Mouse (Mus musculus) liver, embryonic 13.5 days (tissue): ENCODE data around the gene Krtap5-4. TPM values are rescaled to one million over a fixed set of nuclear protein-coding genes. Genes with fewer than 3 reads are reported as not detected.
"Not testable (repeated sequence)": the region's sequence is repeated elsewhere in the genome, so short reads cannot be mapped to it uniquely, and the experiment has no call there.

ENCODE experiments used
- ATAC-seq: fragments of 200-750 bp; cut with Nextera tagmentation; 2 replicates; pipeline ENCODE4 v1.8.0; 2017; ENCODE audit warnings: low read depth, mild to moderate bottlenecking, moderate number of reproducible peaks, moderate library complexity
- DNase-seq: peaks from one replicate; pipeline ENCODE4 v3.0.0; 2022
- H3K27ac ChIP-seq: fragments of 300-500 bp; sonication (generic); 2 replicates; pipeline ENCODE4 v1.5.1; 2015; ENCODE audit warnings: moderate library complexity, mild to moderate bottlenecking, inconsistent platforms
- H3K27me3 ChIP-seq: fragments of 300-500 bp; sonication (generic); 2 replicates; pipeline ENCODE4 v1.6.1; 2015; ENCODE audit warnings: mild to moderate bottlenecking, inconsistent platforms
- H3K36me3 ChIP-seq: fragments of 300-500 bp; sonication (generic); 2 replicates; pipeline ENCODE4 v1.6.1; 2015; ENCODE audit warnings: mild to moderate bottlenecking, inconsistent platforms
- H3K4me1 ChIP-seq: fragments of 300-500 bp; sonication (generic); replicated peaks from 2 replicates; pipeline ENCODE4 v1.6.1; 2015; ENCODE audit warnings: inconsistent platforms
- H3K4me2 ChIP-seq: fragments of 300-500 bp; sonication (generic); 2 replicates; pipeline ENCODE4 v1.6.1; 2015; ENCODE audit warnings: inconsistent platforms, mild to moderate bottlenecking, moderate library complexity
- H3K4me3 ChIP-seq: fragments of 300-500 bp; sonication (generic); replicated peaks from 2 replicates; pipeline ENCODE4 v1.5.1; 2015; ENCODE audit warnings: mild to moderate bottlenecking, inconsistent platforms
- H3K9ac ChIP-seq: fragments of 300-500 bp; sonication (generic); 2 replicates; pipeline ENCODE4 v1.6.1; 2015; ENCODE audit warnings: mild to moderate bottlenecking, inconsistent platforms
- H3K9me3 ChIP-seq: fragments of 300-500 bp; sonication (generic); replicated peaks from 2 replicates; pipeline ENCODE4 v1.6.1; 2016; ENCODE audit warnings: inconsistent platforms
- WGBS: fragments of 180-500 bp; shearing (Covaris S2); methylation state at CpG from one replicate; pipeline ENCODE4 v1.1.7; 2015; ENCODE audit not compliant: insufficient replicate concordance; 5-methylcytosine and 5-hydroxymethylcytosine counted together
- polyA plus RNA-seq: library from polyadenylated mRNA; unstranded; fragments of >200 nt; fragmentation: Nextera tagmentation; extraction: Ambion mirVana; gene quantifications from 2 replicates; pipeline ENCODE4 v1.2.1, GENCODE M21; 2015

The Krtap5-4 gene
- not detected in 2 replicates for polyA plus RNA-seq

GRCm38 (mm10) chr7:142303249-142303648 is at the start of gene Krtap5-4:
TSS of gene Krtap5-4 (plus strand) at chr7:142303549.
- no peak within 1 kb of the TSS for H3K4me3 ChIP-seq
- H3K4me1 ChIP-seq = 0 out of 2 replicates have a peak, but pooled peaks cover 2% of the 10 kb centered on the region
- no peak within 1 kb of the TSS for H3K9ac ChIP-seq
- H3K4me2 ChIP-seq = no peak within 1 kb of the TSS
- no peak within 1 kb of the TSS for H3K27ac ChIP-seq
- DNase-seq (no peak), ATAC-seq (no peak)
- no peaks in the 10 kb centered on the region for H3K9me3 ChIP-seq
- H3K36me3 ChIP-seq = no peaks in the 10 kb centered on the region
- H3K27me3 ChIP-seq = peaks cover 13% of the 10 kb centered on the region
- 16% methylated on average over 3 of the region's 3 CpGs for WGBS

- Histone ChIP-seq H3K36me3 (no peaks in the 10 kb centered on the region), H3K4me2 (no peak overlapping the region), H3K27ac (no peak overlapping the region), H3K4me1 (no peaks in the 10 kb centered on the region), H3K4me3 (no peak overlapping the region), H3K9ac (no peak overlapping the region), H3K9me3 (no peaks in the 10 kb centered on the region), H3K27me3 (no peaks in the 10 kb centered on the region)
- ATAC-seq (no peak), DNase-seq (no peak)
- WGBS = 0% methylated on average over 2 of the region's 2 CpGs
Measured at GRCm38 (mm10) chr7:142255517-142255916, 47.8 kb upstream of the Krtap5-4 start.

- H3K27ac ChIP-seq, H3K4me3 ChIP-seq, H3K36me3 ChIP-seq, H3K9ac ChIP-seq, H3K4me2 ChIP-seq, H3K9me3 ChIP-seq, ATAC-seq, DNase-seq, H3K4me1 ChIP-seq, H3K27me3 ChIP-seq: not testable (repeated sequence)
- WGBS = 32% methylated on average over 1 of the region's 1 CpGs
Measured at GRCm38 (mm10) chr7:142258254-142258653, 45.1 kb upstream of the Krtap5-4 start, which contains the start of gene Gm2431. TSS of gene Gm2431 (minus strand) at chr7:142258354.

GRCm38 (mm10) chr7:142274263-142274662 is 29.1 kb upstream of the Krtap5-4 start, which contains the start of gene Gm4559:
TSS of gene Gm4559 (minus strand) at chr7:142274363.
- not testable (repeated sequence) for ATAC-seq, H3K9ac ChIP-seq, DNase-seq, H3K9me3 ChIP-seq, H3K4me3 ChIP-seq, H3K36me3 ChIP-seq, H3K4me1 ChIP-seq, H3K27ac ChIP-seq, H3K27me3 ChIP-seq, H3K4me2 ChIP-seq

GRCm38 (mm10) chr7:142278183-142278582 is 25.2 kb upstream of the Krtap5-4 start:
- H3K27me3 ChIP-seq = peaks cover 24% of the 10 kb centered on the region
- not testable (repeated sequence) for H3K4me1 ChIP-seq, H3K36me3 ChIP-seq, H3K9ac ChIP-seq, H3K27ac ChIP-seq, H3K9me3 ChIP-seq, H3K4me3 ChIP-seq, H3K4me2 ChIP-seq, ATAC-seq
- 0% methylated on average over 3 of the region's 3 CpGs for WGBS
- peak; percentile 16 for DNase-seq

GRCm38 (mm10) chr7:142279291-142279690 is 24.1 kb upstream of the Krtap5-4 start:
- not testable (repeated sequence) for H3K9ac ChIP-seq, H3K36me3 ChIP-seq, ATAC-seq, DNase-seq, H3K4me2 ChIP-seq, H3K27ac ChIP-seq, H3K4me3 ChIP-seq, H3K9me3 ChIP-seq, H3K4me1 ChIP-seq
- H3K27me3 ChIP-seq = peaks cover 35% of the 10 kb centered on the region
- WGBS = 64% methylated on average over 1 of the region's 1 CpGs

- not testable (repeated sequence) for H3K9ac ChIP-seq, H3K4me2 ChIP-seq, H3K4me3 ChIP-seq, H3K4me1 ChIP-seq, H3K36me3 ChIP-seq, ATAC-seq, H3K9me3 ChIP-seq, H3K27ac ChIP-seq, DNase-seq
- 40% methylated on average over 2 of the region's 2 CpGs for WGBS
- H3K27me3 ChIP-seq = peaks cover 53% of the 10 kb centered on the region
Measured at GRCm38 (mm10) chr7:142282847-142283246, 20.5 kb upstream of the Krtap5-4 start.

GRCm38 (mm10) chr7:142284023-142284591 is 19.2 kb upstream of the Krtap5-4 start:
- H3K36me3 ChIP-seq = no peaks in the 10 kb centered on the region
- H3K4me1 ChIP-seq = peaks cover 7% of the 10 kb centered on the region
- ATAC-seq = peak; percentile 50; the same call in 1 of the 2 replicates
- H3K27me3 ChIP-seq = peaks cover 52% of the 10 kb centered on the region
- H3K4me3 ChIP-seq = peak overlapping the region; percentile 59
- H3K4me2 ChIP-seq = peak overlapping the region; percentile 73
- peak overlapping the region; percentile 50 for H3K9ac ChIP-seq
- DNase-seq = peak; percentile 13
- under 1% methylated on average over 38 of the region's 38 CpGs for WGBS
- H3K9me3 ChIP-seq = no peaks in the 10 kb centered on the region
- no peak overlapping the region for H3K27ac ChIP-seq

- Histone ChIP-seq H3K9ac (peak overlapping the region; percentile 50), H3K4me1 (peaks cover 7% of the 10 kb centered on the region), H3K4me2 (peak overlapping the region; percentile 73), H3K36me3 (no peaks in the 10 kb centered on the region), H3K9me3 (no peaks in the 10 kb centered on the region), H3K4me3 (peak overlapping the region; percentile 59), H3K27me3 (peaks cover 48% of the 10 kb centered on the region), H3K27ac (no peak overlapping the region)
- WGBS = under 1% methylated on average over 19 of the region's 19 CpGs
- DNase-seq = peak; percentile 70
- no peak for ATAC-seq
Measured at GRCm38 (mm10) chr7:142284615-142285080, 18.7 kb upstream of the Krtap5-4 start.

GRCm38 (mm10) chr7:142285130-142285835 is 18.1 kb upstream of the Krtap5-4 start:
- DNase-seq (no peak), ATAC-seq (no peak)
- peaks cover 48% of the 10 kb centered on the region for H3K27me3 ChIP-seq
- no peak overlapping the region for H3K9ac ChIP-seq
- no peaks in the 10 kb centered on the region for H3K9me3 ChIP-seq
- peak overlapping the region; percentile 59; the same call in 1 of the 2 replicates for H3K4me3 ChIP-seq
- H3K36me3 ChIP-seq = no peaks in the 10 kb centered on the region
- H3K4me1 ChIP-seq = peaks cover 7% of the 10 kb centered on the region
- peak overlapping the region; percentile 73 for H3K4me2 ChIP-seq
- H3K27ac ChIP-seq = no peak overlapping the region
- WGBS = 26% methylated on average over 23 of the region's 23 CpGs

- H3K27me3 ChIP-seq = peaks cover 48% of the 10 kb centered on the region
- H3K9me3 ChIP-seq, DNase-seq: not testable (repeated sequence)
Measured at GRCm38 (mm10) chr7:142285910-142286612, 17.3 kb upstream of the Krtap5-4 start.

More at GRCm38 (mm10) chr7:142285910-142286612, 17.3 kb upstream of the Krtap5-4 start:
- 58% methylated on average over 9 of the region's 9 CpGs for WGBS
- H3K4me2 ChIP-seq, H3K4me3 ChIP-seq, H3K36me3 ChIP-seq, ATAC-seq, H3K9ac ChIP-seq, H3K4me1 ChIP-seq, H3K27ac ChIP-seq: not testable (repeated sequence)
